Mouse (Mus musculus) mouse embryonic stem cell (cell line): ENCODE measurements around the gene Vmn1r10.

Experiments
- in situ Hi-C, 2 experiments: fragments of 300-500 bp; cut with MboI; formaldehyde crosslinking; loops; 1 replicate in 1 of 2; 3 replicates in 1 of 2; pipeline ENCODE4 v1.14.3; 2019 to 2020; ENCODE audit warnings: low sequenced_read_pairs in 2 of 2, low pct_unique_long_range_greater_than_20kb in 1 of 2, mixed read lengths in 1 of 2; ENCODE audit not compliant: unreplicated experiment in 1 of 2

Gene Vmn1r10

GRCm38 (mm10) chr6:57109154-57109553, at the start of gene Vmn1r10:
Gene Vmn1r10, plus strand, starts transcription at chr6:57109454.
- in situ Hi-C loops = no loop called here

DNA sequence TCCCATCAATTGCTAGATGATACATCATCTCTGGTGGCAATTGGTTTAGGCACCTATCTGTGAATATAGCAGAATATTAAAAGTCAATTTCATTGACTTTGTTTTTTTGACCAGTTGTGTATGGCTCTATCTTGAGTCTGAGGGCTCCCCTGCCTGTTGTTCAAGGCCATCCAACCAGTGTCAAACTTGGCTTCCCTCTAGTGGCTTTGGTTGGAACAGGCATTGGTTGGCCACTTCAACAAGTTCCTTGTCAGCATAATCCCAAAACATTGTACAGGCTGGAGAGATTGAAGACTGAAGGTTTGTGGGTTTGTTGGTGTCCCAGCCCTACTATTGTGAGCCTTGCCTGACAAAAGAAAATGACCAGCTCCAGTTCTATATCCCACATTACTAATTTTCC, 45.5 kb upstream of the Vmn1r10 start:
- in situ Hi-C loops = loop anchor here (25.0 kb wide), 1 partner anchor 251 kb away; no protein-coding TSS in a partner anchor

GRCm38 (mm10) chr6:57066487-57066886, 42.8 kb upstream of the Vmn1r10 start, which contains the start of gene Vmn1r9:
Gene Vmn1r9, plus strand, starts transcription at chr6:57066787.
- in situ Hi-C loops = loop anchor here (25.0 kb wide), 1 partner anchor 254 kb away; no protein-coding TSS in a partner anchor

DNA sequence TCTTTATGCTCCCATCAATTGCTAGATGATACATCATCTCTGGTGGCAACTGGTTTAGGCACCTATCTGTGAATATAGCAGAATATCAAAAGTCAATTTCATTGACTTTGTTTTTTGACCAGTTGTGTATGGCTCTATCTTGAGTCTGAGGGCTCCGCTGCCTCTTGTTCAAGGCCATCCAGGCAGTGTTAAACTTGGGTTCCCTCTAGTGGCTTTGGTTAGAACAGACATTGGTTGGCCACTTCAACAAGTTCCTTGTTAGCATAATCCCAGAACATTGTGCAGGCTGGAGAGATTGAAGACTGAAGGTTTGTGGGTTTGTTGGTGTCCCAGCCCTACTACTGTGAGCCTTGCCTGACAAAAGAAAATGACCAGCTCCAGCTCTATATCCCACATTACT, 2.9 kb upstream of the Vmn1r10 start:
- in situ Hi-C loops = no loop called here

DNA sequence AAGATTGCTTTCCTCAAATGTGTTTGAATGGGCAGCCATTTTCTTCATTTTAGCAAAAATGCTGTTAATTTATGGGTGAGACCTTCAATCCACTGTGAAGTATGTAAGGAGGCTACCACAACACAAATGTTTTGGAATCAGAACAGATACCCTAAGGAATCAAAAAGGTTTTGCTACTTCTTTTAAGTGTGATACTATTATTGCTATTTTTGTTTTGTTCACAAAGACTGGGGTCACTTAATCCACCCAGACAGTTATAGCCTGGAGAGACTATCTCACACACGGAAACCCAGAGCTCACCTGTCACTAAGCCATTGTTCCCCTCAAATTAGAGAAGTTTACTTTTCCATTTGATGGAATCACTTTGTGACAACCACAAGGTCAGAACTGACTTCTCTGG, 23.9 kb downstream of the Vmn1r10 start, which contains the start of gene Vmn1r11:
Vmn1r11 (plus strand) TSS at position 301 of the 400 bp plus-strand sequence.
- in situ Hi-C loops = no loop called here

DNA sequence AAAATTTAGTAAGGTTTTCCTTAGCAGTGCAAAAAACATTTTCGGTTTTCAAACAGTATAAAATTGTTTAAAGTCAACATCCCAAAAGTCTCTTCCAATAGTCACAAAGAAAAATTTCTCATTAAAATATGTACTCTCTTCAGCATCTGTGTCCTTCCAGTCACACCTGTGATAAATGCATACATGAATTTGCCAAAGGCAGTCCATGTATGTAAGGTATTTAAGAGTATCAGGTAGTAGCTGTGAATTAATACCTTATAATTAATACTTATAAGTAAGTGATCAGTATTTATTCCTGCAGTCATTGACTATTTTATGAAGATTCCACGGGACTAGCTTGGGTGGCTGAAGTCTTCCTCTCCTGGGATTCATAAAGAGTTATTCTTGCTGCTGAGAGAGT, 47.4 kb downstream of the Vmn1r10 start, which contains the start of gene Vmn1r12:
Vmn1r12 (plus strand) TSS at position 301 of the 400 bp plus-strand sequence.
- in situ Hi-C loops = no loop called here
